Mouse (Mus musculus): ENCODE data around the gene Rhbdl3.

DNA sequence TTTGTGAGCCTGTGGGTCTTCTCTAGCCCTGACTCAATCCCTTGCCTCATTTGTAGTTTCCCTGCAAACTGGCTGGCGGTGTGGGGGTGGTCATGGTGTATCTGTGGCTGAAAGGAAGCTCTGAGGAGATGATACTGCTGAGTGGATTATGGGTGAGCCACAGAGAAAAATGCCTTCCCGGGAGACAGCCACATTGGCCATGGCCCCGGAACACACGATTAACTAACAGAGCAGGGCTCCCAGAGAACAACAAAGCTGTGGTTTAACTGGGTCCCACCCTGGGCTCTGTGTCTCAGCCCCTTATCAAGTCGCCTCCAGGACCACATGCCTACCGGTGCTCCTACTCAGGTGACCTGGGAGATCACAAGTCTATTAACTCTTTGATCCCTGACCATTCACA lies 7.8 kb downstream of the Rhbdl3 start:
- TF ChIP-seq CTCF (IDR thresholded peaks at IDR 0.05; ENCODE audit: low read depth) (no peak), EP300 (optimal IDR thresholded peaks at IDR 0.05) (no peak)
